Mouse (Mus musculus) heart, embryonic 12.5 days (tissue): ENCODE measurements around the gene Phf1. TPM values are rescaled to one million over a fixed set of nuclear protein-coding genes. Genes with fewer than 3 reads are reported as not detected.
A peak's percentile ranks its signal among the peaks of the same experiment; 100 is the strongest.

Experiments
- ATAC-seq: fragments of 200-750 bp; cut with Nextera tagmentation; 2 replicates; pipeline ENCODE4 v1.8.0; 2017; ENCODE audit warnings: moderate TSS enrichment, moderate library complexity; ENCODE audit not compliant: insufficient number of reproducible peaks, low FRiP score
- H3K27ac ChIP-seq: fragments of 300-500 bp; sonication (generic); 2 replicates; pipeline ENCODE4 v1.5.1; 2016; ENCODE audit warnings: mild to moderate bottlenecking, moderate library complexity; ENCODE audit not compliant: poor library complexity, severe bottlenecking
- H3K27me3 ChIP-seq: fragments of 300-500 bp; sonication (generic); replicated peaks from 2 replicates; pipeline ENCODE4 v1.6.1; 2016; ENCODE audit warnings: mild to moderate bottlenecking, moderate library complexity
- H3K36me3 ChIP-seq: fragments of 300-500 bp; sonication (generic); 2 replicates; pipeline ENCODE4 v1.6.1; 2016; ENCODE audit warnings: mild to moderate bottlenecking, moderate library complexity
- H3K4me1 ChIP-seq: fragments of 300-500 bp; sonication (generic); replicated peaks from 2 replicates; pipeline ENCODE4 v1.6.1; 2016; ENCODE audit warnings: mild to moderate bottlenecking
- H3K4me2 ChIP-seq: fragments of 300-500 bp; sonication (generic); 2 replicates; pipeline ENCODE4 v1.6.1; 2016; ENCODE audit warnings: mild to moderate bottlenecking, moderate library complexity
- H3K4me3 ChIP-seq: fragments of 300-500 bp; sonication (generic); 2 replicates; pipeline ENCODE4 v1.5.1; 2016; ENCODE audit warnings: mild to moderate bottlenecking
- H3K9ac ChIP-seq: fragments of 300-500 bp; sonication (generic); 2 replicates; pipeline ENCODE4 v1.6.1; 2016; ENCODE audit warnings: mild to moderate bottlenecking, moderate library complexity
- H3K9me3 ChIP-seq: fragments of 300-500 bp; sonication (generic); replicated peaks from 2 replicates; pipeline ENCODE4 v1.6.1; 2016; ENCODE audit warnings: mild to moderate bottlenecking, moderate library complexity
- WGBS: fragments of 180-500 bp; shearing (Covaris S2); methylation state at CpG from one replicate; pipeline ENCODE4 v1.1.7; 2016; 5-methylcytosine and 5-hydroxymethylcytosine counted together
- polyA plus RNA-seq: library from polyadenylated mRNA; unstranded; fragments of >200 nt; fragmentation: Nextera tagmentation; extraction: Ambion mirVana; gene quantifications from 2 replicates; pipeline ENCODE4 v1.2.1, GENCODE M21; 2016

The Phf1 gene
- polyA plus RNA-seq, 1 experiment from 2014 or later = 9.0 TPM

GRCm38 (mm10) chr17:26933885-26934827, 1.3 kb downstream of the Phf1 start:
- Histone ChIP-seq H3K4me3 (peak overlapping the region; percentile 76), H3K27me3 (no peaks in the 10 kb centered on the region), H3K36me3 (peaks cover 51% of the 10 kb centered on the region), H3K9me3 (no peaks in the 10 kb centered on the region), H3K4me2 (peak overlapping the region; percentile 94), H3K27ac (no peak overlapping the region), H3K9ac (peak overlapping the region; percentile 85), H3K4me1 (peaks cover 31% of the 10 kb centered on the region)
- no peak for ATAC-seq
- 79% methylated on average over 16 of the region's 16 CpGs for WGBS

DNA sequence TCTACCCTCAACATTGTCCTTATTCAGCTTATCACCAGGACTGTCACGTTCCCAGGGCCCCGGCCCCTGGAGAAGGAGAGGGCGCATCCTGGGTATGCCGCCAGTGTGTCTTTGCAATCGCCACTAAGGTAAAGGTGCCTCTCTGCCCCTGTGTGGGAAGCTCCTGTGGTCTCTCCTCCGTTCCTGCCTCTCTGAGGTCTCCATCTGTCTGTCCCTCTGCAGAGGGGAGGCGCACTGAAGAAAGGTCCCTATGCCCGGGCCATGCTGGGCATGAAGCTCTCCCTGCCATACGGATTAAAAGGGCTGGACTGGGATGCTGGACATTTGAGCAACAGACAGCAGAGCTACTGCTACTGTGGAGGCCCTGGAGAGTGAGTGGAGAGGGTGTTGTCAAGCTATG, 2.2 kb downstream of the Phf1 start:
- no peaks in the 10 kb centered on the region for H3K27me3 ChIP-seq
- no peak overlapping the region for H3K4me2 ChIP-seq
- peaks cover 33% of the 10 kb centered on the region for H3K4me1 ChIP-seq
- no peak overlapping the region for H3K4me3 ChIP-seq
- 87% methylated on average over 9 of the region's 9 CpGs for WGBS
- H3K9ac ChIP-seq = no peak overlapping the region
- H3K9me3 ChIP-seq = no peaks in the 10 kb centered on the region
- H3K27ac ChIP-seq = no peak overlapping the region
- H3K36me3 ChIP-seq = peaks cover 43% of the 10 kb centered on the region
- no peak for ATAC-seq

- ATAC-seq = no peak
- H3K9ac ChIP-seq = no peak overlapping the region
- no peak overlapping the region for H3K4me3 ChIP-seq
- no peaks in the 10 kb centered on the region for H3K27me3 ChIP-seq
- no peaks in the 10 kb centered on the region for H3K9me3 ChIP-seq
- peaks cover 34% of the 10 kb centered on the region for H3K36me3 ChIP-seq
- WGBS = 83% methylated on average over 12 of the region's 12 CpGs
- peaks cover 46% of the 10 kb centered on the region for H3K4me1 ChIP-seq
- H3K4me2 ChIP-seq = no peak overlapping the region
- H3K27ac ChIP-seq = no peak overlapping the region
Observed at GRCm38 (mm10) chr17:26936453-26936852, 3.6 kb downstream of the Phf1 start.

GRCm38 (mm10) chr17:26936921-26937695, 4.3 kb downstream of the Phf1 start:
- Histone ChIP-seq H3K9me3 (no peaks in the 10 kb centered on the region), H3K4me1 (peaks cover 52% of the 10 kb centered on the region), H3K27ac (no peak overlapping the region), H3K4me2 (no peak overlapping the region), H3K27me3 (no peaks in the 10 kb centered on the region), H3K36me3 (peaks cover 32% of the 10 kb centered on the region), H3K9ac (no peak overlapping the region; the same call in 1 of the 2 replicates), H3K4me3 (no peak overlapping the region)
- ATAC-seq = no peak
- 86% methylated on average over 15 of the region's 15 CpGs for WGBS

DNA sequence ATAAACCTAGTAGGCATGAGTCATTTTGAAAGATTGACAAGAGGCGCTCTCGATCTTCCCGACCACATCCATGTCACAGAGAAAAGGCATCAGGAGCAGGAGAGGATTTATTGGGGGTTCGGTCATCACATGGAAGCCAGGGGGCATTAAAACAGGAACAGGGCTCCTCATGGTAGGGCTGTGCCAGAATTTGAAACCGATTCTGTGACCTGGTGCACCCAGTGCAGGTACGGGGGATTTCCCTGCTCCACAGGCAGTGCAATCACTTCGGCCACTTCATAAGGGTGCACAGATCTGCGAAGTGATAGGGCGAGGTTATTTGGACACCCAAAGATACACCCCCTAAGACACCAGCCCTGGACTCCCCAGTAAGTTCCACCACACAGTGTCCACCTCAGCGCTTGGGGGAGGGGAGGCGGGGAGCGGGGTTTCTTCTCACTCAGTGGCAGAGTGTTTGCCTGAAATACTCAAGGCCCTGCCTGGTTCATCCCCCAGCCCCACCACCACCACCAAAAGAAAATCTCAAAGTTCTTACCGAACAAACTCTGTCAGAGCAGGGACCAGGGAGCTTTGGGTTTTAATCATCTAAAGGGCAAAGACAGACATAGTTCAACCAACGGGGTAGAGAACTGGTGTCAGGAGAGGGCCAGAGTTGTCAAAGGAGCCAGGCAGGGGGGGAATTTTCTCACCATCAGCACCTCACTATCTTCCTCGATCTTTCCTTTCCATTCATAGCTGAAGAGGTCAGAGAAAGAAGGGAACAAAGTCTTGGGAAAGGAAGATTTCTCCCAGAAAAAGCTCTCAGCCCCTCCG, 5.2 kb downstream of the Phf1 start:
- H3K4me1 ChIP-seq = peaks cover 50% of the 10 kb centered on the region
- peak overlapping the region; percentile 77 for H3K4me3 ChIP-seq
- no peak for ATAC-seq
- no peaks in the 10 kb centered on the region for H3K27me3 ChIP-seq
- H3K36me3 ChIP-seq = peaks cover 32% of the 10 kb centered on the region
- peak overlapping the region; percentile 90 for H3K9ac ChIP-seq
- no peaks in the 10 kb centered on the region for H3K9me3 ChIP-seq
- H3K4me2 ChIP-seq = peak overlapping the region; percentile 99
- H3K27ac ChIP-seq = peak overlapping the region; percentile 82; the same call in 1 of the 2 replicates
- WGBS = 54% methylated on average over 16 of the region's 16 CpGs

- peak overlapping the region; percentile 90 for H3K9ac ChIP-seq
- H3K4me2 ChIP-seq = peak overlapping the region; percentile 99
- peak overlapping the region; percentile 82 for H3K27ac ChIP-seq
- H3K36me3 ChIP-seq = peaks cover 32% of the 10 kb centered on the region
- under 1% methylated on average over 22 of the region's 22 CpGs for WGBS
- peaks cover 44% of the 10 kb centered on the region for H3K4me1 ChIP-seq
- ATAC-seq = no peak
- H3K9me3 ChIP-seq = no peaks in the 10 kb centered on the region
- H3K4me3 ChIP-seq = peak overlapping the region; percentile 77
- H3K27me3 ChIP-seq = no peaks in the 10 kb centered on the region
Observed at GRCm38 (mm10) chr17:26938731-26939130, 5.9 kb downstream of the Phf1 start.

DNA sequence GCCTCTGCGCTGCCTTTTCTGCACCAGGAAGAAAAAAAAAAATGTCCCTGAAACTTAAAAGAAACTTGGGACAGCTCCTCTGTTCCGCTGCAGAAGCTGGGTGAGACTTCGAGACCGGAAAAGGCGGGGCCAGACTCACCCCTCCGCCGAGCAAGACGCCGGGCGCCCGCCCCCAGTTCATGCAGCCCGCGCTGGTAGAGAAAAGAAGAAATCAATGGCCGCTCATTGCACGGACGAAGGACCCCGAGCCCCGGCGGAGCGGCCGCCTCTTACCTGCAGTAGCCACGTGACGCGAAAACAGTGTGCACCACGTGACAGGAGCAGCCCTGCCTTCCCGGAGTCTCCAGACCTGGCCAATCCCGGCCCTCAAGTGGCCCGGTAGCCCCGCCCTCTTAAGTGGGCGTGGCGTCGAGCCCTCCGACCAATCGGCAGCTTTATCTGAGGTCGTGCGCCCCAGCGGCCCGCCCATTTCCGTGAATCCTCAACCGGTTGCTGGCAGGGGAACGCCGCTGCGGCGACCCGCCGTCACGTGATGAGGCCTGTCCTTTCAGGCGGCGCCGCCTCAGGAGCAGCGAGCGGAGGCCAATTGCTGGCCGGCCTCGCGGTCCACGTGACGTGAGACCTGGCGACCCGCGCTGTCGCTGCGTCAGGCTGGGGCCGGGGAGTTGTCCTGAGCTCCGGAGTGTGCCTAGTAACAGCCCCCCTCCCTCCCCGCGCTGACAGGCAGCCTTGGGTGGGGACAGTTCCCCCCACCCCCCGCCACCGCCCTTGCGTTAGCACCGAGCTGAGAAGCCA, 6.5 kb downstream of the Phf1 start, which contains the start of gene Cuta:
Gene Cuta (minus strand): TSS at position 392 of the 795 bp plus-strand sequence.
- peak; percentile 96 for ATAC-seq
- peak within 1 kb of the TSS; percentile 99 for H3K4me2 ChIP-seq
- no peaks in the 10 kb centered on the region for H3K27me3 ChIP-seq
- peak within 1 kb of the TSS; percentile 77 for H3K4me3 ChIP-seq
- H3K27ac ChIP-seq = peak within 1 kb of the TSS; percentile 95
- H3K9ac ChIP-seq = peak within 1 kb of the TSS; percentile 90
- WGBS = under 1% methylated on average over 70 of the region's 70 CpGs
- H3K36me3 ChIP-seq = peaks cover 31% of the 10 kb centered on the region
- peaks cover 43% of the 10 kb centered on the region for H3K4me1 ChIP-seq
- H3K9me3 ChIP-seq = no peaks in the 10 kb centered on the region

GRCm38 (mm10) chr17:26939973-26940300, 7.1 kb downstream of the Phf1 start:
- 2% methylated on average over 3 of the region's 3 CpGs for WGBS
- H3K27ac ChIP-seq = peak overlapping the region; percentile 95
- H3K36me3 ChIP-seq = peaks cover 25% of the 10 kb centered on the region
- peak overlapping the region; percentile 80 for H3K9ac ChIP-seq
- H3K4me1 ChIP-seq = peaks cover 43% of the 10 kb centered on the region
- ATAC-seq = no peak
- no peaks in the 10 kb centered on the region for H3K9me3 ChIP-seq
- H3K4me2 ChIP-seq = peak overlapping the region; percentile 99
- H3K27me3 ChIP-seq = no peaks in the 10 kb centered on the region
- peak overlapping the region; percentile 77 for H3K4me3 ChIP-seq

DNA sequence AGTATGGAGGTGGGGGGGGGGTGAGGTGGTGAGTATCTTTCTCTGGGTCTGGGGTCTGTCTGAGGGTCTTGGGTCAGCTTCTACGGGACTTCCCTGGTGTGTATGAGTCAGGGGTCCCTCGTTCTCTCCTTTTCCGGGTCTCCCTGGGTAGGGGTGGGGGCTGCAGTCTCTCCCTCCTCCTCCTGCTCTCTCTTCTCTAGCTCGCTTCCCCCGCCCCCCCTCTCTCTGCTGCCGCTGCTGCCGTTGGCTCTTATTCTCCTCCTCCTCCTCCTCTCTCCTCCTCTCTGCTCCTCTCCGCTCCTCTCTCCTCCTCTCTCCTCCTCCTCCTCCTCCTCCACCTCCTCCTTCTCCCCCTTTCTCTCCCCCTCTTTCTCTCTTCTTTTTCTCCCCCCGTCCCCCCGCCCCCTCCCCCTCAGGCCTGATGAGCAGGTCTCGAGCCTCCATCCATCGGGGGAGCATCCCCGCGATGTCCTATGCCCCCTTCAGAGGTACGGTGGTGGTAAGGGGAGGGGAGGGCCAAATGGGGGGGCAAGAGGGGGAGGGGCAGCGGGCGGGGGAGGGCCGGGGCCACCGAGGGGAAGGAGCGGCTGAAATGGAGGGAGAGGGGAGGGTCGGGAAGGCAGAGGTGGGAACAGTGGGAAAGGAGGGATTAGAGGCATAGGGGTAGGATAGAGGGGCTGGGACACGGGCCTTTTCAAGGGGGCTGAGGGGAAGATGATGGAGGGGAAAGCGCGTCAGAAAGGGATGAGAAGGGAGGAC, 8.4 kb downstream of the Phf1 start, which contains the start of gene Syngap1:
Gene Syngap1 (plus strand): TSS at position 223 of the 759 bp plus-strand sequence.
- Histone ChIP-seq H3K4me3 (peak within 1 kb of the TSS; percentile 77), H3K9me3 (no peaks in the 10 kb centered on the region), H3K4me2 (peak within 1 kb of the TSS; percentile 99), H3K27ac (peak within 1 kb of the TSS; percentile 95), H3K36me3 (peaks cover 14% of the 10 kb centered on the region), H3K9ac (peak within 1 kb of the TSS; percentile 82), H3K4me1 (peaks cover 54% of the 10 kb centered on the region), H3K27me3 (no peaks in the 10 kb centered on the region)
- ATAC-seq = no peak
- 2% methylated on average over 20 of the region's 24 CpGs for WGBS
